Mouse (Mus musculus) CH12.LX (cell line): Measurements from ENCODE around the gene Rpl18a. TPM values are rescaled to one million over a fixed set of nuclear protein-coding genes. Genes with fewer than 3 reads are reported as not detected.

Experiments
- DNase-seq: peaks from one replicate; pipeline ENCODE4 v3.0.0-alpha.2; 2013; ENCODE audit errors: extremely low read depth
- H3K27ac ChIP-seq: 2 replicates; pipeline ENCODE4 v1.5.1; 2012; ENCODE audit warnings: low read depth, mild to moderate bottlenecking, control low read depth, moderate library complexity; ENCODE audit not compliant: insufficient read depth
- H3K27me3 ChIP-seq: replicated peaks from 2 replicates; pipeline ENCODE3; 2012; ENCODE audit warnings: inconsistent platforms
- H3K36me3 ChIP-seq, 2 experiments: replicated peaks in 1 of 2; 2 replicates each; pipeline versions ENCODE3 to v1.6.1; 2012; ENCODE audit warnings: inconsistent platforms in 1 of 2, low read length in 1 of 2, mild to moderate bottlenecking in 1 of 2, mixed read lengths in 1 of 2, moderate library complexity in 1 of 2; ENCODE audit not compliant: control insufficient read depth in 1 of 2, insufficient read depth in 1 of 2
- H3K4me1 ChIP-seq, 2 experiments: 2 replicates each; pipeline ENCODE4 v1.6.1; 2012; ENCODE audit warnings: inconsistent platforms in 1 of 2, moderate library complexity in 1 of 2; ENCODE audit not compliant: insufficient read depth in 2 of 2, control insufficient read depth in 1 of 2
- H3K4me2 ChIP-seq: 2 replicates; pipeline ENCODE4 v1.6.1; 2012; ENCODE audit warnings: low read depth, mild to moderate bottlenecking, control low read depth; ENCODE audit not compliant: poor library complexity, insufficient read depth, severe bottlenecking
- H3K4me3 ChIP-seq, 3 experiments: fragments of 150-350 bp in 1 of 3; sonication (generic) in 1 of 3; replicated peaks in 1 of 3; 2 replicates each; pipeline versions ENCODE3 to v1.5.1; 2011 to 2012; ENCODE audit warnings: low read depth in 2 of 3, low read length in 2 of 3, mild to moderate bottlenecking in 2 of 3, moderate library complexity in 2 of 3, control low read depth in 1 of 3, improper control_type of control experiment in 1 of 3, inconsistent platforms in 1 of 3, mixed read lengths in 1 of 3; ENCODE audit not compliant: poor library complexity in 1 of 3
- H3K79me2 ChIP-seq: replicated peaks from 2 replicates; pipeline ENCODE4 v1.6.1; 2012; ENCODE audit warnings: mild to moderate bottlenecking, moderate library complexity; ENCODE audit not compliant: control insufficient read depth, poor library complexity, insufficient read depth, severe bottlenecking; ENCODE audit errors: extremely low read depth
- H3K9ac ChIP-seq: 2 replicates; pipeline ENCODE4 v1.6.1; 2012; ENCODE audit warnings: low read depth, mild to moderate bottlenecking, control low read depth, moderate library complexity; ENCODE audit not compliant: insufficient read depth
- H3K9me3 ChIP-seq: replicated peaks from 2 replicates; pipeline ENCODE3; 2012; ENCODE audit warnings: low read length, inconsistent platforms, mixed read lengths
- CTCF ChIP-seq, 2 experiments: IDR thresholded peaks in 1 of 2; conservative IDR thresholded peaks in 1 of 2; 2 replicates each; pipeline ENCODE4 v1.5.1; 2011 to 2012; ENCODE audit warnings: low read depth in 2 of 2, low read length in 2 of 2, improper control_type of control experiment in 1 of 2, inconsistent platforms in 1 of 2, mild to moderate bottlenecking in 1 of 2, moderate library complexity in 1 of 2
- ELF1 ChIP-seq: IDR thresholded peaks from 2 replicates; pipeline ENCODE4 v1.6.1; 2014; ENCODE audit warnings: low read depth, mild to moderate bottlenecking, inconsistent platforms, low read length, improper control_type of control experiment
- ETS1 ChIP-seq: conservative IDR thresholded peaks from 2 replicates; pipeline ENCODE4 v1.6.1; 2012; ENCODE audit warnings: low read depth, mild to moderate bottlenecking, inconsistent platforms, low read length, improper control_type of control experiment, moderate library complexity
- HCFC1 ChIP-seq: IDR thresholded peaks from 2 replicates; pipeline ENCODE4 v1.6.1; 2012; ENCODE audit warnings: low read depth, mild to moderate bottlenecking, inconsistent platforms, low read length, improper control_type of control experiment
- JUN ChIP-seq: IDR thresholded peaks from 2 replicates; pipeline ENCODE4 v1.6.1; 2011; ENCODE audit warnings: low read depth, mild to moderate bottlenecking, low read length, improper control_type of control experiment, moderate library complexity; ENCODE audit not compliant: insufficient read depth
- JUND ChIP-seq: conservative IDR thresholded peaks from 2 replicates; pipeline ENCODE4 v1.6.1; 2011; ENCODE audit warnings: low read depth, low read length, improper control_type of control experiment
- KAT2A ChIP-seq: IDR thresholded peaks from 2 replicates; pipeline ENCODE4 v1.6.1; 2012; ENCODE audit warnings: low read length, improper control_type of control experiment, inconsistent platforms; ENCODE audit not compliant: insufficient replicate concordance
- MEF2A ChIP-seq: IDR thresholded peaks from 2 replicates; pipeline ENCODE4 v1.6.1; 2014; ENCODE audit warnings: low read depth, mild to moderate bottlenecking, inconsistent platforms, low read length, improper control_type of control experiment, borderline replicate concordance
- MXI1 ChIP-seq: IDR thresholded peaks from 2 replicates; pipeline ENCODE4 v1.6.1; 2011; ENCODE audit warnings: mild to moderate bottlenecking, low read depth, low read length, improper control_type of control experiment
- NRF1 ChIP-seq: IDR thresholded peaks from 2 replicates; pipeline ENCODE4 v1.6.1; 2014; ENCODE audit warnings: low read depth, mild to moderate bottlenecking, inconsistent platforms, low read length, improper control_type of control experiment, moderate library complexity
- RAD21 ChIP-seq: IDR thresholded peaks from 2 replicates; pipeline ENCODE4 v1.6.1; 2011; ENCODE audit warnings: low read depth, mild to moderate bottlenecking, low read length, improper control_type of control experiment, moderate library complexity
- SMC3 ChIP-seq: IDR thresholded peaks from 2 replicates; pipeline ENCODE4 v1.6.1; 2011; ENCODE audit warnings: low read depth, low read length, improper control_type of control experiment
- TBP ChIP-seq: conservative IDR thresholded peaks from 2 replicates; pipeline ENCODE4 v1.6.1; 2011; ENCODE audit warnings: low read depth, low read length, improper control_type of control experiment
- USF1 ChIP-seq: IDR thresholded peaks from 2 replicates; pipeline ENCODE4 v1.6.1; 2014; ENCODE audit warnings: low read depth, mild to moderate bottlenecking, inconsistent platforms, low read length, improper control_type of control experiment
- USF2 ChIP-seq: conservative IDR thresholded peaks from 2 replicates; pipeline ENCODE4 v1.6.1; 2011; ENCODE audit warnings: low read depth, low read length, improper control_type of control experiment
- ZKSCAN1 ChIP-seq: IDR thresholded peaks from 2 replicates; pipeline ENCODE4 v1.6.1; 2012; ENCODE audit warnings: low read depth, inconsistent platforms, low read length, improper control_type of control experiment, borderline replicate concordance
- ZMIZ1 ChIP-seq: IDR thresholded peaks from 2 replicates; pipeline ENCODE4 v1.6.1; 2012; ENCODE audit warnings: low read depth, mild to moderate bottlenecking, inconsistent platforms, low read length, improper control_type of control experiment
- ZNF384 ChIP-seq: IDR thresholded peaks from 2 replicates; pipeline ENCODE4 v1.6.1; 2012; ENCODE audit warnings: low read depth, low read length, improper control_type of control experiment, inconsistent platforms
- dilution Hi-C: fragments of 300-500 bp; cut with MboI; formaldehyde crosslinking; loops from 2 replicates; pipeline ENCODE4 v1.14.3; 2020; ENCODE audit warnings: low sequenced_read_pairs; ENCODE audit not compliant: extremely low pct_unique_long_range_greater_than_20kb, extremely low pct_ligation_motif_present
- in situ Hi-C: fragments of 300-500 bp; cut with MboI; formaldehyde crosslinking; loops from 3 replicates; pipeline ENCODE4 v1.14.3; 2019; ENCODE audit warnings: low sequenced_read_pairs, low pct_ligation_motif_present, low pct_unique_long_range_greater_than_20kb, mixed read lengths
- polyA plus RNA-seq: library from polyadenylated mRNA; unstranded; fragments of >175 nt; gene quantifications from 2 replicates; pipeline ENCODE4 v1.2.1, GENCODE M21; 2012; ENCODE audit warnings: low read depth; ENCODE audit not compliant: insufficient read length
- total RNA-seq, 2 experiments: library from RNA; depleted of rRNA; stranded (reverse); fragments of 300-350 nt in 1 of 2; fragments of >200 nt in 1 of 2; gene quantifications; 2 replicates each; pipeline ENCODE4 v1.2.3; 2012 to 2014

The Rpl18a gene
- total and polyA plus RNA-seq, 3 experiments = 2,035 to 5,917 (median 3,837) TPM

- DNase-seq = no peak
- dilution Hi-C loops (no loop called here), in situ Hi-C loops (no loop called here)
- Histone ChIP-seq H3K4me1 (peaks cover 16 to 55% of the 10 kb centered on the region in 2 experiments), H3K79me2 (no peaks in the 10 kb centered on the region), H3K9me3 (no peaks in the 10 kb centered on the region), H3K27ac (no peak overlapping the region), H3K27me3 (peaks cover 9% of the 10 kb centered on the region), H3K9ac (no peak overlapping the region), H3K4me2 (no peak overlapping the region), H3K4me3 (no peak overlapping the region), H3K36me3 (peaks cover 14 to 44% of the 10 kb centered on the region in 2 experiments)
- TF ChIP-seq MEF2A (no peak), USF1 (no peak), USF2 (no peak), RAD21 (no peak), JUND (no peak), CTCF (conservative IDR thresholded peaks at IDR 0.05 in 1 of 2, IDR thresholded peaks at IDR 0.05 in 1 of 2; ENCODE audit: low read depth in 2 of 2, low read length in 2 of 2) (no peak), ZNF384 (no peak), ZMIZ1 (no peak), ELF1 (no peak), KAT2A (no peak), MXI1 (no peak), NRF1 (no peak), ZKSCAN1 (no peak), HCFC1 (no peak), SMC3 (no peak), TBP (no peak), ETS1 (no peak)
- TF ChIP-seq, all 38 proteins: peak for 0
Observed at GRCm38 (mm10) chr8:70869199-70869571, 28.0 kb downstream of the Rpl18a start.

- Histone ChIP-seq H3K9me3 (no peaks in the 10 kb centered on the region), H3K4me3 (no peak overlapping the region)
- in situ Hi-C loops = no loop called here
- DNase-seq = peak; percentile 31
- dilution Hi-C loops = no loop called here
- TF ChIP-seq CTCF (conservative IDR thresholded peaks at IDR 0.05 in 1 of 2, IDR thresholded peaks at IDR 0.05 in 1 of 2; ENCODE audit: low read depth in 2 of 2, low read length in 2 of 2) = peak in 1 of 2 experiments; percentile 29; a peak in 2 of 4 replicates
- TF ChIP-seq JUN = no peak
- TF ChIP-seq, all 38 proteins: peak for 1
- Histone ChIP-seq H3K27me3 (peaks cover 14% of the 10 kb centered on the region), H3K4me2 (no peak overlapping the region), H3K36me3 (peaks cover 14 to 44% of the 10 kb centered on the region in 2 experiments), H3K79me2 (no peaks in the 10 kb centered on the region), H3K9ac (no peak overlapping the region), H3K4me1 (peaks cover 16 to 55% of the 10 kb centered on the region in 2 experiments), H3K27ac (no peak overlapping the region)
Observed at GRCm38 (mm10) chr8:70868559-70869198, 28.5 kb downstream of the Rpl18a start.
